Mouse (Mus musculus): ENCODE data around the gene Astn2. TPM values are rescaled to one million over a fixed set of nuclear protein-coding genes. Genes with fewer than 3 reads are reported as not detected.

Astn2 gene
- polyA plus RNA-seq, 1 experiment from 2014 or later: 0.97 TPM

DNA sequence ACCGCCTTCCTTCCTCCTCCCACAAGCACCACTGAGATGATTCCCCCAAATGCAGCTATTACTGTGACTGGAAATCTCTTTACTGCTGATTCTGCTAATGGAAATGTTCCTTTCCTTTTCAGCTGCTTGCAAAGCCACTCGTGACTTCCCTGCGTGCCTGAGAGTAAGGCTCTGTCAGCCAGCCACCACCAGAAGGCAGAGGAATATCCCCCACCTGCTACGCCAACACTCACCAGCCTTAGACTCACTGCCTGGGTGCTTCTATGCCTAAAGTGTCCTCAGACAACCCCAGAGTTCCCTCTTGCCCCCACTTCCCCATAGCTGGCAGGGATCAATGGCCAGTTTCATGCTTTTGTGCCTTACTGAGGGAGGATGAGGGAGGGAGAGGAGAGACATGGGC is 11.1 kb downstream of the Astn2 start:
- no peaks in the 10 kb centered on the region for H3K36me3 ChIP-seq
- no peak overlapping the region for H3K9ac ChIP-seq
- no peak for ATAC-seq (ENCODE audit: borderline replicate concordance, extremely low read depth, low FRiP score, low TSS enrichment)
- H3K27me3 ChIP-seq: no peaks in the 10 kb centered on the region
- no peak overlapping the region for H3K27ac ChIP-seq
- H3K4me3 ChIP-seq: no peak overlapping the region
- no peaks in the 10 kb centered on the region for H3K4me1 ChIP-seq
- no peaks in the 10 kb centered on the region for H3K9me3 ChIP-seq
- WGBS: 56% methylated on average over 4 of the region's 4 CpGs
- H3K4me2 ChIP-seq: no peak overlapping the region

DNA sequence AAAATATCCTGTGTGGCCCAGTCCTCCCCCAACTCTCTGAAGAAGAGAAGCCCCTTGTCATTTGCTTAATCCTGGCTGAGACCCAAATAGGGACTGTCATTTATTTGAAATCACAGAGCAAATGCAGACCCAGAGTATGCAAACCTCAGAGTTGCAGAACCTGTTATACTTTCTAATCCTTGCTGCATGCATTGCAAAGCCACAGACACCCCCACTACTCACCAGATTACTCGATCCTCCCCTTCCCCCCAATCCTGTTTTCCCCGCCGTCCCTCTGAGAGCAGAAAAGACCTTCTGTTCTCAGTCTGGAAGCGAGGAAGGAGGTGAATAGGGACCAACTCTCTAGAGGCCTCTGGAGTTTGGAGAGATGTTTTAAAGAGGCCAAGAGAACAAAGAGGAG is 13.9 kb downstream of the Astn2 start:
- Histone ChIP-seq H3K4me3 (no peak overlapping the region), H3K4me2 (no peak overlapping the region), H3K36me3 (no peaks in the 10 kb centered on the region), H3K27me3 (no peaks in the 10 kb centered on the region), H3K27ac (no peak overlapping the region), H3K9ac (no peak overlapping the region), H3K9me3 (no peaks in the 10 kb centered on the region), H3K4me1 (no peaks in the 10 kb centered on the region)
- 27% methylated on average over 4 of the region's 4 CpGs for WGBS
- no peak for ATAC-seq (ENCODE audit: borderline replicate concordance, extremely low read depth, low FRiP score, low TSS enrichment)

DNA sequence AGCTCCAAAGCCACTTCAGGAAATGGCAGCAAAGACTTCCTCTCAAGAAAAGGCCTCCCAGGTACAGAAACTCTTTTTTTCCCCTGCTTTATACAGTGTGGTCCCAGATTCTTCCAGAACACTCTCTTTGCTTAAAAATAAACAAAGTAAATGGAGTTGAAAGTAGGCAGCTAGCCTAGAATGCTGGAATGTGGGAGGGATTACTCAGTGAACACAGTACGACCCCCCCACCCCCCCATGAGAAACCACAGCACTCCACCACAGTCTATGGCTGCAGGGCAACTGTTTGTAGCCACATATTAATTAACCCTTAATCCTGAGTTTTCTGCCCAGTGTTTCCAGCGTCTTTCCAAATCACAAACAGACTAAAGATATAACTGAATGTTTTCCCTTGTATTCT is 25.8 kb downstream of the Astn2 start:
- no peaks in the 10 kb centered on the region for H3K4me1 ChIP-seq
- no peak overlapping the region for H3K9ac ChIP-seq
- no peaks in the 10 kb centered on the region for H3K9me3 ChIP-seq
- no peaks in the 10 kb centered on the region for H3K27me3 ChIP-seq
- 7% methylated on average over 2 of the region's 2 CpGs for WGBS
- peak; percentile 27; the same call in 1 of the 2 replicates for ATAC-seq (ENCODE audit: borderline replicate concordance, extremely low read depth, low FRiP score, low TSS enrichment)
- H3K4me3 ChIP-seq: no peak overlapping the region
- no peak overlapping the region for H3K4me2 ChIP-seq
- H3K27ac ChIP-seq: peak overlapping the region; percentile 30; the same call in 1 of the 2 replicates
- H3K36me3 ChIP-seq: no peaks in the 10 kb centered on the region

DNA sequence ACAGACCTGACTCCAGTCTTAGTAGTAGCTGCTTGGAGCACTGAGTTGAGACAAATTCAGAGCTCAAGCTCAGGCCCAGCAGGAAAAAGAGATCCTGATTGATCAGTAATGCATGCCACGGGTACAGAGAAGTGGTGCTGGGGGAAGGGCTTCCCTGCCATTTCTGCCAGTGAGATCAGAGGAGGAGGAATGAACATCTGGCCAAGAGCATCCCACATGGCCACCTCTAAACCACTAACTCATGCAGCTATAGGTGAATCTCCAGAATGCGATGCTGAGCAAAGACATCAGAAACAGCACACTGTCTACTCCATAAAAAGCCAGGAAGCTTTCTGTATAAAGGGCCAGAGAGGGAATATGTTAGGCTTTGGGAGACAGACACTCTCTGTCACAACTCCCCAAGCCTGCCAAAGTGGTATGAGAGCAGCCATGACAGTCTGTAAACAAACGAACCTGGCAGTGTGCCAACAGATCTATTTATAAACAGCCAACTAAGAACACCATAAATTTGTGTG is 33.8 kb downstream of the Astn2 start:
- Histone ChIP-seq H3K9ac (no peak overlapping the region), H3K9me3 (no peaks in the 10 kb centered on the region), H3K27me3 (no peaks in the 10 kb centered on the region), H3K27ac (peak overlapping the region; percentile 80), H3K4me2 (no peak overlapping the region; the same call in 1 of the 2 replicates), H3K36me3 (no peaks in the 10 kb centered on the region), H3K4me1 (peaks cover 12% of the 10 kb centered on the region), H3K4me3 (no peak overlapping the region)
- WGBS: 28% methylated on average over 3 of the region's 3 CpGs
- peak; percentile 86 for ATAC-seq (ENCODE audit: borderline replicate concordance, extremely low read depth, low FRiP score, low TSS enrichment)

DNA sequence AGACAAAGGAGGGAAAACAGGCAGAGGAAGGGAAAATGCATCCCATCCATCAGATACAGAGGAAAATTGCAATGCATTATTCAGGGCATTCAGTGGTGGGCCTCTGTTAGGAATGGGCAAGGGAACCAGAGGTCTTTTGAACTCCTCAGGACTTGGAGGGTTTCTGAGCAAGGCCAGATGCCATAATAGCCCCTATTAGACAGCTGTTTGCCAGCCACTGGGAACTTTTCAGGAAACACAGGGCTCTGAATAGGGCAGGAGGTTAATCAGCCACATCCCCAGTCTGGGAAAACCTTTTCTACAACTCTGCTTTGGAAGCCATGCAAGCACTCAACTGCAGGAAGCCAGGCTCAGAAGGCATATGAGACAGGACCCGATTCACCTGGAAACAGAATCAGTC is 38.9 kb downstream of the Astn2 start:
- Histone ChIP-seq H3K9me3 (no peaks in the 10 kb centered on the region), H3K27ac (no peak overlapping the region), H3K9ac (no peak overlapping the region), H3K27me3 (no peaks in the 10 kb centered on the region), H3K36me3 (no peaks in the 10 kb centered on the region), H3K4me2 (no peak overlapping the region), H3K4me1 (peaks cover 10% of the 10 kb centered on the region), H3K4me3 (no peak overlapping the region)
- 77% methylated on average over 1 of the region's 1 CpGs for WGBS
- no peak for ATAC-seq (ENCODE audit: borderline replicate concordance, extremely low read depth, low FRiP score, low TSS enrichment)

DNA sequence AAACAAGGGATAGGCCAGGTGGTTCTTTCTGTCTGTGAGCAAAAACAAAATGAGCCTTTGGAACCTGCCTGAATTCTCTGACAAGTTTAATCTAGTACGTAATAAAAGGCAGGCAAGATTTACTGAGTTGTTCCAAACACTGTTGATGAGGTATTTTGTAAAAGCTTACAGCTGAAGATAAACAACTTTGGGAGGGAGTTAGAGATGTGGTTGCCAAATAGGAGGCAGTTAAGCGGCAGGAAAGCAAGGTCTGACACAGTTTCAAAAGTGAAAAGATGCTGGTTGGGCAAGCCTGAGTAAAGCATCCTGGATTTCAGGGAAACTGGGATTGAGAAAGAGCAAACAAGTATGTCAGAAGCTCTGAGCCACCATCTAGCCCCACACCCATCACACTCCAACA is 59.8 kb downstream of the Astn2 start:
- Histone ChIP-seq H3K9me3 (no peaks in the 10 kb centered on the region), H3K4me3 (no peak overlapping the region), H3K4me2 (no peak overlapping the region), H3K27me3 (no peaks in the 10 kb centered on the region), H3K4me1 (0 out of 2 replicates have a peak, but pooled peaks cover 8% of the 10 kb centered on the region), H3K36me3 (no peaks in the 10 kb centered on the region), H3K9ac (no peak overlapping the region), H3K27ac (no peak overlapping the region)
- WGBS: 41% methylated on average over 2 of the region's 2 CpGs
- peak; percentile 49; the same call in 1 of the 2 replicates for ATAC-seq (ENCODE audit: borderline replicate concordance, extremely low read depth, low FRiP score, low TSS enrichment)

DNA sequence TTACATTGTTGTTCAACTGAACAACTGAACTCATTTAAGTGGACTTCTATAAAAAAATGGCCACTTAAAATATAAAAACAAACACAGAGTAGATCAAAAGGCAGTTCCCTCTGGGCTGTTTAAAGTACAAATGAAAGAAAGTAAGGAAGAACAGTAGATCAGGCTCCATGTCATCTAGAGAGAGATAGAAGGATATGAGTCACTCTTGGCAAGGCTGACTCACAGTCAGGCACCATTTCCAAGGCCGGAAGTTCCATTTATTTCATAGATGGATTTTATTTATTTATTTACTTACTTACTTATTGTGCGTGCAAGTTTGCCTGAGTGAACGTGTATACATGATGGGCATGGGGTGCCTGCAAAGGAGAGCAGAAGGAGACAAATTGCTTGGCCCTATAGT is 67.0 kb downstream of the Astn2 start:
- no peak overlapping the region for H3K4me2 ChIP-seq
- no peak; the same call in 1 of the 2 replicates for ATAC-seq (ENCODE audit: borderline replicate concordance, extremely low read depth, low FRiP score, low TSS enrichment)
- WGBS: 51% methylated on average over 3 of the region's 3 CpGs

DNA sequence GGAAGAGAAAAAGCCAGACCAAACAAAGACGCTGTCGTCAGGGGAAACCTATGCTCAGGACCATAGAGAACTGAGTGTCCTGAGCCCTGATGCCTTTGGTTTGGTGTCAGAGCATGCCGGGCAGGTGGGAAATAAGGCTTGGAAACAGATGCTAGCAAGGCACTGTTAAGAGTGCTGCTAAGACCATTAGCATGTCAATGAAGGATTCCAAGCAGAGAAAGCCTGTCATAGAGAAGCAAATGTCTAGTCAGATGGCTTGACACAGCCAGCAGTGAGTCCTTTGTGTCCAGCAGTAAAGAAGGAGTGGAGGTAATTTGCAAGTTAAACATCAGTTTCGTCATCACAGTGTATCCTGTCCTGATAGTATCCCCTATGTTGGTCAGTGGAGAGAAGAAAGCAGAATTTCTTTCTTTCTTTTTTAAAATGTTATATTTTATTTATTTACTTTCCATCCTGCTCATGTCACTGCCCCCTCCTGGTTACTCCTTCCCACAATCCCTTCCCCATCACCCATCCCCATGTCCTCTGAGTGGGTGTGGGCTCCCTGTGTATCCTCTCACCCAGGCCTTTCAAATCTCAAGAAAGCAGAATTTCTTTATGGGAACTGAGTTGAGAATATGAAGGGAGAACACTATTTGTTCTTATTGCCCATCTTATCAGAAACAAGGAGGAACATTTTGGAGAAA is 73.7 kb downstream of the Astn2 start:
- no peak for ATAC-seq (ENCODE audit: borderline replicate concordance, extremely low read depth, low FRiP score, low TSS enrichment)
- H3K4me1 ChIP-seq: no peaks in the 10 kb centered on the region
- no peak overlapping the region for H3K9ac ChIP-seq
- H3K4me2 ChIP-seq: no peak overlapping the region
- H3K27ac ChIP-seq: no peak overlapping the region
- no peaks in the 10 kb centered on the region for H3K9me3 ChIP-seq
- no peaks in the 10 kb centered on the region for H3K36me3 ChIP-seq
- no peaks in the 10 kb centered on the region for H3K27me3 ChIP-seq
- WGBS: 33% methylated on average over 4 of the region's 4 CpGs
- H3K4me3 ChIP-seq: no peak overlapping the region

More for the DNA sequence above, 67.0 kb downstream of the Astn2 start:
- H3K4me3 ChIP-seq: no peak overlapping the region
- H3K27ac ChIP-seq: peak overlapping the region; percentile 50; the same call in 1 of the 2 replicates
- no peaks in the 10 kb centered on the region for H3K27me3 ChIP-seq
- peaks cover 3% of the 10 kb centered on the region; the same call in 1 of the 2 replicates for H3K4me1 ChIP-seq
- no peak overlapping the region for H3K9ac ChIP-seq
- no peaks in the 10 kb centered on the region for H3K9me3 ChIP-seq
- no peaks in the 10 kb centered on the region for H3K36me3 ChIP-seq

DNA sequence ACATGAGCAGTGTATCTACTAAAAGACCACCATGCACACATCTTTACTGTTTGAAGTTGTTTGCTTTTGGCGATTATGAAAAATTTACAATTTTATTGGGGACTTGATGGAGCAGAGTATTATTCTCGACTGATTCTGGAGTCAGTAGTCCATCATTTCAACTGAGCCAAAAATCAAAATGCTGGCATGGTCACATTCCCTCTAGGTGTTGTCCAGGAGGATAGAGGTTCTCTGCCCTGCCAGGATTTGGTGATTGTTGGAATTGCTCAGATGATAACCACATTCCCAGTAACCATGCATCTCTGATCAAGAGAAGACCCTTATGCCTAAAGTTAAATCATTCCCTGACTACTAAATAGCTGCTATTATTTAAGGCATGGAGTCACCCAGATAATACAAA is 83.4 kb downstream of the Astn2 start:
- no peak for ATAC-seq (ENCODE audit: borderline replicate concordance, extremely low read depth, low FRiP score, low TSS enrichment)
- H3K36me3 ChIP-seq: no peaks in the 10 kb centered on the region
- H3K9me3 ChIP-seq: no peaks in the 10 kb centered on the region
- H3K4me3 ChIP-seq: no peak overlapping the region
- no peak overlapping the region for H3K27ac ChIP-seq
- H3K4me2 ChIP-seq: no peak overlapping the region
- no peak overlapping the region for H3K9ac ChIP-seq
- H3K27me3 ChIP-seq: no peaks in the 10 kb centered on the region
- no peaks in the 10 kb centered on the region for H3K4me1 ChIP-seq
- 78% methylated on average over 2 of the region's 2 CpGs for WGBS

DNA sequence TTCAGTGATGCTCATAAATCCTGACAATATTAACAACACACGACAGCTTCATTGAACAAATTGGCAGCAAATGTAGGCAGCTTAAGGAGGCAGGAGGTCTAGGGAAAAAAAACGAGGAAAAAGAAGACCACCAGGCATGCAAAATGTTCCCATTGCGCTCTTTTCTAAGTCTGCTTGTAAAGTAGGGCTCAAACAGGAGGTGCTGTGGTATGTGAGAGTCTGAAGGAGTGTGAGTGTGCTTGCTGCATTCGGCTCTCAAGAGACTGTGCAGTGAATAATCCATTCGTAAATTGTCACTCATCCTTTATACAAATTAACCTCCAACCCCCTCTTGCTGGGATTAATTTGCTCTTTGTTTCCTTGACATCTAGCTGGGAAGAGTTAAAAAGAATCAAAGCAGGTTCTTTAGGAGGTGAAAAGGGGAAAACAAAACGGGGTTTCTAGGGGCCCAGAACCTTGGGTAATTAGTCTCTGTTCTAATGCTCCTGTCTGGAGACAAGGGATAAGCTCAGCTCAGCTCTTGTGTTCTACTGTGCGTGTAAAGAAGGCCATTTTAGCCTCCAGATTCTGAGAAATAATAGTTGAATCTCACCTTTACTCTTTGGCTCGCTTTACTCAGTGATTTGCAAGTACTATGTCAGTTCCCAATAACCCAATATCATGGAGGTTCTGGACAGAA is 89.5 kb downstream of the Astn2 start:
- Histone ChIP-seq H3K36me3 (no peaks in the 10 kb centered on the region), H3K4me3 (no peak overlapping the region), H3K4me1 (no peaks in the 10 kb centered on the region), H3K27ac (no peak overlapping the region), H3K9me3 (no peaks in the 10 kb centered on the region), H3K9ac (no peak overlapping the region), H3K27me3 (no peaks in the 10 kb centered on the region), H3K4me2 (no peak overlapping the region)
- no peak for ATAC-seq (ENCODE audit: borderline replicate concordance, extremely low read depth, low FRiP score, low TSS enrichment)
- WGBS: 27% methylated on average over 8 of the region's 8 CpGs

DNA sequence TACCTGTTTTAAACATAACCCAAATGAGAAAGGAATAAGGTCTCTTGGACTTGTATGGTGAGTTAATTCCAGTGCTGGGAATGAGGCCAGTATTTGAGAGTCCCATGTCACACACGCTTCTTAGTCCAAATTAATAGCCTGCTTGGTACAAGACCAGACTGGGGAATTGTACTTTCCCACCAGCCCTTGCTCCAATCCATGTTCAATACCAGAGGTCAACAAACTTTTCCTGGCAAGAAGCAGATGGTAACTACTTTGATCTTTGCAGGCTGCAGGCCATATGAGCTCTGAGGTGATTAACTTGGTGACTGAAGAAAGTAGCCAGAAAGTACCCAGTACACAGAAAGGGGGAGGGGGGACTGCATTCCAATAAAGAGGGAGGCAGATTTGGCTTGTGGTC is 91.7 kb downstream of the Astn2 start:
- no peak overlapping the region for H3K4me3 ChIP-seq
- ATAC-seq (ENCODE audit: borderline replicate concordance, extremely low read depth, low FRiP score, low TSS enrichment): peak; percentile 65; the same call in 1 of the 2 replicates
- H3K36me3 ChIP-seq: no peaks in the 10 kb centered on the region
- no peak overlapping the region for H3K4me2 ChIP-seq
- H3K27ac ChIP-seq: no peak overlapping the region
- H3K27me3 ChIP-seq: no peaks in the 10 kb centered on the region
- H3K4me1 ChIP-seq: no peaks in the 10 kb centered on the region
- no peak overlapping the region for H3K9ac ChIP-seq
- H3K9me3 ChIP-seq: no peaks in the 10 kb centered on the region
- 44% methylated on average over 1 of the region's 1 CpGs for WGBS

DNA sequence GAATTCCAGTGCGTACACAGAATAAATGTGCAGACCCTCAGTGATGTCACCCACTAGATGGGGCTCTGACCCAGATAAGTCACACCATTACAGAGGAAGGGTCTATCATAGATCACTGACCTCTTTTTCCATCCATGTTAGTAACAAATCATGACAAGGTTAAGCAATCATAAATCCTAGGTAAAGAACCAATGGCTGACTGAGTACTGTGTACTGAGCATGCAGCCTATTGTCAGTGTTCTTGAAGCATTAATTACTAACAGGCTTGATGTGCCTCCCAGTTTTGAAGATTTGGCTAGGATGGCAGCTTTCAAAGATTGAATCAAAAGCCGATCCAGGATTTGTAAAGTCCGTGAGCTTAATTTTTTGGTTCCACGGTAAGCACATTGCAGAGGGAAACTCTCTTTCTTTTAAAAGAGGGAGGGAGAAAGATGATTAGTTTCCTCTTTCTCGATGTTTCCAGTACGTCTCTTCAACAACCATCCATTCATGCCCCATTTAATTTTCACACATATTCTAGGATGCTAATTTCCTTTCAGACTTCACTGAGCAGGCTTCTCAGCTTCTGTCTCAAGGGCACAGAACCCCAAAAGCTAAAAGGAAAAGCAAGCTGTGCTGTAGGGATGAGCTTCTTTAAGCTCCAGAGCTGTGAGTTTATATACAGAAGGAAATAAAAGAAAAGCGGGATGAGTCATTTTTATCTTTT is 93.9 kb downstream of the Astn2 start:
- Histone ChIP-seq H3K27me3 (no peaks in the 10 kb centered on the region), H3K36me3 (no peaks in the 10 kb centered on the region), H3K9me3 (no peaks in the 10 kb centered on the region), H3K9ac (no peak overlapping the region), H3K4me1 (no peaks in the 10 kb centered on the region), H3K27ac (no peak overlapping the region), H3K4me3 (no peak overlapping the region), H3K4me2 (no peak overlapping the region)
- WGBS: 85% methylated on average over 7 of the region's 7 CpGs
- no peak for ATAC-seq (ENCODE audit: borderline replicate concordance, extremely low read depth, low FRiP score, low TSS enrichment)

Measured in lung, embryonic 15.5 days (tissue).